Mouse (Mus musculus): ENCODE measurements at regions not wholly inside any gene's neighbourhood (a gene's known extent, or its start where the extent isn't known, plus 50 kb on each side); places are given as distances from the start of the nearest gene placed in this dataset.

DNA sequence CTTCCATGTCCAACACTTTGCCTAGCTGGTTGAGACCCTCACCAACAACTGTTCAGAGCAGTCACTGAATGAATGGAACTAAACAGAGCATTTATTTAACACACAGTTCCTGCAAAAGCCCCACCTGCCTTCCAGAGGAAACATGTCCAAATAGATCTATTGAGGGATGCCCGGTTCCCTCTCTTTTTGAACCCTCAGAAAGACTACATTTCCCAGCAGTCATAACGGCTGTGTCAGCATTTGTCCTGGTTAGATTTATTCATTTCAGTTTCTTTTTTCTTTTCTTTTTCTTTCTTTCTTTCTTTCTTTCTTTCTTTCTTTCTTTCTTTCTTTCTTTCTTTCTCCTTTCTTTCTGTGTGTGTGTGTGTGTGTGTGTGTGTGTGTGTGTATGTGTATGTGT is 232.1 kb downstream of the Bcl11b start:
- ATAC-seq (replicated peaks; ENCODE audit: low FRiP score), result no peak
- no peak overlapping the region for H3K9ac ChIP-seq (ENCODE audit: low read length)

DNA sequence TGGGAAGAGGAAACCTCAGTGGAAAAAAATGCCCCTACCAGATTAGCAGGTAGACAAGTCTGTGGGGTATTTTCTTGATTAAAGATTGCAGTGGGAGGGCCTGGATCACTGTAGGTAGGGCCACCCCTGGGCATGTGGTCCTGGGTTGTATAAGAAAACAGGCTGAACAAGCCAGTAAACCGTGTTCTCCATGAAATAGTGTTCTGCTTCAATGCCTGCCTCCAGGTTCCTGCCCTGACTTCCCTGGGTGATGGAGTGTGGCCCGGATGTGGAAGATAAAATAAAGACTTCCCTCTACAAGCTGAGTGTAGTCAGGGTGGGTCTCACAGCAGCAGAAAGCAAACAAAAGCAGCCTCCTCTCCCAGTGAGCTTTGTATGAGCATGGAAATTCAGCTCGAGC is 231.6 kb downstream of the Bcl11b start:
- Histone ChIP-seq H3K27ac (ENCODE audit: low read depth, low read length) (no peak overlapping the region), H3K36me3 (ENCODE audit: control insufficient read depth, insufficient read depth, low read length) (no peaks in the 10 kb centered on the region), H3K9me3 (ENCODE audit: control insufficient read depth, low read length) (no peaks in the 10 kb centered on the region), H3K9ac (ENCODE audit: low read length) (no peak overlapping the region), H3K4me2 (ENCODE audit: low read depth, low read length, severe bottlenecking) (no peak overlapping the region), H3K4me3 (ENCODE audit: low read depth, low read length) (no peak overlapping the region), H3K4me1 (replicated peaks; ENCODE audit: control insufficient read depth, insufficient read depth, low read length) (no peaks in the 10 kb centered on the region), H3K27me3 (ENCODE audit: control insufficient read depth, insufficient read depth, low read length) (no peaks in the 10 kb centered on the region)
- no peak for DNase-seq (ENCODE audit: low spot score)
- 56% methylated on average over 3 of the region's 3 CpGs for WGBS
- no peak for ATAC-seq (replicated peaks; ENCODE audit: low FRiP score)

More for the DNA sequence above, 232.1 kb downstream of the Bcl11b start:
- Histone ChIP-seq H3K4me1 (replicated peaks; ENCODE audit: control insufficient read depth, insufficient read depth, low read length) (no peaks in the 10 kb centered on the region), H3K27ac (ENCODE audit: low read depth, low read length) (no peak overlapping the region), H3K9me3 (ENCODE audit: control insufficient read depth, low read length) (no peaks in the 10 kb centered on the region), H3K27me3 (ENCODE audit: control insufficient read depth, insufficient read depth, low read length) (no peaks in the 10 kb centered on the region), H3K4me3 (ENCODE audit: low read depth, low read length) (no peak overlapping the region), H3K4me2 (ENCODE audit: low read depth, low read length, severe bottlenecking) (no peak overlapping the region), H3K36me3 (ENCODE audit: control insufficient read depth, insufficient read depth, low read length) (no peaks in the 10 kb centered on the region)
- WGBS, result 75% methylated on average over 2 of the region's 2 CpGs
- DNase-seq (ENCODE audit: low spot score), result no peak

DNA sequence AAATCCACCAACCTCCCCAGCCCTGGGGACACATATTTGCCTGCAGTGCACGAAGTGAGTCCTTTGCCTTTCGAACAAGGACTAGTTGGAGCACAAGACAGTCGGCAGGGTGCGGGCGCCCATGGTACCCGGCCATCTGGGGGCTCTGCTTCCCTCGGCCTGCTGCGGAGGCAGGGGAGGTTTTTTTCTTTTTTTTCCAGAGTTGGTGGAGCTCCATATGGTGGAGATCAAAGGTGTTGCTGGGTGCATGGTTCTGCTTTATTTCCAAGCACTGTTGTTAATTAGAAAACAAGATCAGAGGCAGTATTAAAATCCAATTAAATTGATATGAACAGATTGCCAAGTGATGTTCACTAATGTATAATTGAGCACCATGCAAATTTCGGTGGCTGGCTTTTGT is 225.4 kb downstream of the Bcl11b start:
- no peaks in the 10 kb centered on the region for H3K36me3 ChIP-seq (ENCODE audit: control insufficient read depth, insufficient read depth, low read length)
- H3K4me3 ChIP-seq (ENCODE audit: low read depth, low read length), result no peak overlapping the region
- H3K9ac ChIP-seq (ENCODE audit: low read length), result no peak overlapping the region
- no peak overlapping the region for H3K27ac ChIP-seq (ENCODE audit: low read depth, low read length)
- no peaks in the 10 kb centered on the region; the same call in 1 of the 2 replicates for H3K4me1 ChIP-seq (replicated peaks; ENCODE audit: control insufficient read depth, insufficient read depth, low read length)
- WGBS, result 86% methylated on average over 9 of the region's 9 CpGs
- H3K9me3 ChIP-seq (ENCODE audit: control insufficient read depth, low read length), result no peaks in the 10 kb centered on the region
- no peaks in the 10 kb centered on the region for H3K27me3 ChIP-seq (ENCODE audit: control insufficient read depth, insufficient read depth, low read length)
- H3K4me2 ChIP-seq (ENCODE audit: low read depth, low read length, severe bottlenecking), result no peak overlapping the region
- no peak for ATAC-seq (replicated peaks; ENCODE audit: low FRiP score)
- no peak for DNase-seq (ENCODE audit: low spot score)

DNA sequence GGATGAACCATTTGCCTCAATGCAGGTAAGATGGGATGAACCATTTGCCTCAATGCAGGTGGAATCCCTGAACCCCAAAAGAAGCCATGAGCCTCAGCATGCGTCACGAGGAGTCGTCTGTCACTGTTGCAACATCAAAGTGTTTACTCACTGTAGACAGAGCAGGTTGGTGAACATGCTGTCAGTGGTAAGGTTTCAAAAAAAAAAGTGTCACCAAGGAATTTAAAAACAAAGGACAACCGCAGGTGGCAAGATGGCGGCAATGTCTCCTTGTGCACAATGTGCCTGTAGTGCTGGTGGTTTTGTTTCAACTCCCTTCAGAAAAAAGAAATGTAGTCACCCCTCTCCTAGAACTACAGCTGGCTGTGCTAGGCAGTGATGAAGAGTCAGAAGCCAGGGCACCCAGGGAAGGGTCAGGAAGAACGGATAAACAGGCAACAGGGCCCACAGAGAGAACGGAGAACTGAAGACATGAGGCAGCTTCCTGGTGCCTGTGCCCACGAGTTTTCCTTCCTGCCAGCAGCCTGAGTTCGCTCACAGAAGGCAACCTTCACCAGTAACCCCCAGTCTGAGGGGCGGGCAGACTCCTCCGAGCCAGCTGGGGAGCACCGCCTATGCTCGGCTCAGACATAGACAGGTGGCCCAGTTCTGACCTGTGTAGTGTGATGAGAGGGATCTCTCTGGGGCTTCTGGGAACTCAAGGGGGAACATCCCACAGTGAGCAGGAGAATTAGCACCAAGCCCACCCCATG is 223.9 kb downstream of the Bcl11b start:
- Histone ChIP-seq H3K9ac (ENCODE audit: low read length) (no peak overlapping the region), H3K36me3 (ENCODE audit: control insufficient read depth, insufficient read depth, low read length) (no peaks in the 10 kb centered on the region), H3K4me2 (ENCODE audit: low read depth, low read length, severe bottlenecking) (no peak overlapping the region), H3K4me3 (ENCODE audit: low read depth, low read length) (no peak overlapping the region), H3K27ac (ENCODE audit: low read depth, low read length) (no peak overlapping the region), H3K27me3 (ENCODE audit: control insufficient read depth, insufficient read depth, low read length) (no peaks in the 10 kb centered on the region), H3K4me1 (replicated peaks; ENCODE audit: control insufficient read depth, insufficient read depth, low read length) (no peaks in the 10 kb centered on the region; the same call in 1 of the 2 replicates), H3K9me3 (ENCODE audit: control insufficient read depth, low read length) (no peaks in the 10 kb centered on the region)
- DNase-seq (ENCODE audit: low spot score) (no peak), ATAC-seq (replicated peaks; ENCODE audit: low FRiP score) (no peak)
- WGBS, result 89% methylated on average over 13 of the region's 13 CpGs

DNA sequence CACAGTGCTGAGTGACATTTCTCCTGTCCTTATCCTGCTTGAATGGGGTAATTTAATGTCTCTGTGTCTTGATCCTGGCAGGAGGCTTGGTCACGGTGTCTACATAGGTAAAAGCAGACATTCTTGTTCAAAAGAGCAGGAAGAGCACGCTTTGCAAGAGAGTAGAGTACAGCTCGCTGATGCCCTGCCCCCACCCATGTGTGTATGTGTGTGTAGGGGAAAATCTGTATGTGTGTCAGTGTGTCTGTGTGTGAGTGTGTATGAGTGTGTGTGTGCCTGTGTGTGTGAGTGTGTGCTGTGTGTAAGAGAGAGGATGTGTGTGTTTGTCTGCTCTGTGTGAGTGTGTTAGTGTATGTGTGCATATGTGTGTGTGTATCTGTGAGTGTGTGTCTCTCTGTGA is 221.3 kb downstream of the Bcl11b start:
- DNase-seq (ENCODE audit: low spot score) (no peak), ATAC-seq (replicated peaks; ENCODE audit: low FRiP score) (no peak)
- no peaks in the 10 kb centered on the region; the same call in 1 of the 2 replicates for H3K4me1 ChIP-seq (replicated peaks; ENCODE audit: control insufficient read depth, insufficient read depth, low read length)
- H3K9me3 ChIP-seq (ENCODE audit: control insufficient read depth, low read length), result no peaks in the 10 kb centered on the region
- H3K4me3 ChIP-seq (ENCODE audit: low read depth, low read length), result no peak overlapping the region
- no peak overlapping the region for H3K27ac ChIP-seq (ENCODE audit: low read depth, low read length)
- H3K4me2 ChIP-seq (ENCODE audit: low read depth, low read length, severe bottlenecking), result no peak overlapping the region
- no peak overlapping the region for H3K9ac ChIP-seq (ENCODE audit: low read length)
- H3K27me3 ChIP-seq (ENCODE audit: control insufficient read depth, insufficient read depth, low read length), result no peaks in the 10 kb centered on the region
- WGBS, result 73% methylated on average over 3 of the region's 3 CpGs
- no peaks in the 10 kb centered on the region for H3K36me3 ChIP-seq (ENCODE audit: control insufficient read depth, insufficient read depth, low read length)

DNA sequence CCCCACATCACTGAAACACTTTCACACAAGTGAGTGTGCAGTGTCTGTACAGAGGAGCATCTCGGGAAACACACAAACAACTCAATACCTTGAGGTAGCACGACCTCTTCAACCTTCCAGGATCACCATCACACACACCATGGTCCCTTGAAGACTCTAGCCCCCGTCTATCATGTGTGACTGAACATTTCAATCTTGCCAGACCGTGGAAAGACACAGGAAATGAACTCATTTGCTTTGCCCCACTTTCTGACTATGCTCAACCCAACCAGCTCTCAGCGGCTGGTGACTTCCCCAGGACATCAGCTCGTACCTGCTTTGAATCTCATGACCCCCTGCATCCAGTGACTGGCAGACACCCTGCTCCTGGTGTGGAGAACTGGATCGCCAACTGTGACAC is 219.6 kb downstream of the Bcl11b start:
- no peak overlapping the region for H3K9ac ChIP-seq (ENCODE audit: low read length)
- H3K9me3 ChIP-seq (ENCODE audit: control insufficient read depth, low read length), result no peaks in the 10 kb centered on the region
- H3K4me3 ChIP-seq (ENCODE audit: low read depth, low read length), result no peak overlapping the region
- DNase-seq (ENCODE audit: low spot score) (no peak), ATAC-seq (replicated peaks; ENCODE audit: low FRiP score) (no peak)
- H3K4me2 ChIP-seq (ENCODE audit: low read depth, low read length, severe bottlenecking), result no peak overlapping the region
- no peaks in the 10 kb centered on the region for H3K27me3 ChIP-seq (ENCODE audit: control insufficient read depth, insufficient read depth, low read length)
- H3K4me1 ChIP-seq (replicated peaks; ENCODE audit: control insufficient read depth, insufficient read depth, low read length), result no peaks in the 10 kb centered on the region
- 81% methylated on average over 7 of the region's 7 CpGs for WGBS
- H3K36me3 ChIP-seq (ENCODE audit: control insufficient read depth, insufficient read depth, low read length), result no peaks in the 10 kb centered on the region
- H3K27ac ChIP-seq (ENCODE audit: low read depth, low read length), result no peak overlapping the region

DNA sequence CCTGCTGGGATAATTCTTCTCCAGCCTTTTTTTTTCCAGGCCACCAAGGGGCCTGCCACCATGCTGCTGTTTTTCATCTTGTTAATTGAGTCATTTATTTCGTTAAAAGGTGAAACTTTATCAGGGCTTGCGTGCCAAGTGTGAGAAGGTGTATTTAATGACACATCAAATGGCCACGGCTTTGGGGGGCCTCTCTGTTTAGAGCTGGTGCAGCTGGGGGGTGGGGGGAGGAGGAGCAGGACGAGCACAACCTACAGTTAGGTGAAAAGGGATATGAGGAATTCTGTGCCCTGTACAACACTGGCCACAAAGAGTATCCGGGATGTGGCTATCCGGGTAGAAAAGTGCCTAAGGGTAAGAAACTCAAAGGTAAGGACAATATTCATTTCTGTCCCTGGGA is 213.6 kb downstream of the Bcl11b start:
- no peak overlapping the region for H3K9ac ChIP-seq (ENCODE audit: low read length)

DNA sequence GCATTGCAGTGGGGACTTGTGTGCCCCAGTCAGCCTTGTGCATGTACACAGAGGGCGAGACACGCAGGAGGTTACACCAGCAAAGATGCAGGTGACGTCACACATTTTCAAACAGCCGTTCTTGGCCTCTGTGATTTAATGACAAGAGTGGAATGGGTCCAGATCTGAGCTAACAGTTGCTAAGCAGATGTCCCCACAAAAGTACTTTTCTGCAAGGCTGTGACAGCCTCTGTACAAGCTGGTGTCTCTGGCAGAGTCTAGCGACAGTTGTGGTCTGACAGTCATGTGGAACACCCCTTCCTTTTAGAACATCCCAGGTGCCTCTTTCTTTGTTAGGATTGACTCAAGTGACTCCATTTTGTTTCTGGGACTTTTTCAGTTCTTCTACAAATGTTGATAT is 203.1 kb downstream of the Bcl11b start:
- no peaks in the 10 kb centered on the region for H3K36me3 ChIP-seq (ENCODE audit: control insufficient read depth, insufficient read depth, low read length)
- no peak overlapping the region for H3K27ac ChIP-seq (ENCODE audit: low read depth, low read length)
- no peak overlapping the region for H3K4me2 ChIP-seq (ENCODE audit: low read depth, low read length, severe bottlenecking)
- H3K4me3 ChIP-seq (ENCODE audit: low read depth, low read length), result no peak overlapping the region
- no peaks in the 10 kb centered on the region for H3K27me3 ChIP-seq (ENCODE audit: control insufficient read depth, insufficient read depth, low read length)
- DNase-seq (ENCODE audit: low spot score) (no peak), ATAC-seq (replicated peaks; ENCODE audit: low FRiP score) (no peak)
- no peaks in the 10 kb centered on the region for H3K9me3 ChIP-seq (ENCODE audit: control insufficient read depth, low read length)
- no peaks in the 10 kb centered on the region for H3K4me1 ChIP-seq (replicated peaks; ENCODE audit: control insufficient read depth, insufficient read depth, low read length)
- 93% methylated on average over 5 of the region's 5 CpGs for WGBS
- no peak overlapping the region for H3K9ac ChIP-seq (ENCODE audit: low read length)

More for the DNA sequence above, 213.6 kb downstream of the Bcl11b start:
- Histone ChIP-seq H3K4me3 (ENCODE audit: low read depth, low read length) (no peak overlapping the region), H3K36me3 (ENCODE audit: control insufficient read depth, insufficient read depth, low read length) (no peaks in the 10 kb centered on the region), H3K4me1 (replicated peaks; ENCODE audit: control insufficient read depth, insufficient read depth, low read length) (no peaks in the 10 kb centered on the region), H3K27ac (ENCODE audit: low read depth, low read length) (no peak overlapping the region), H3K27me3 (ENCODE audit: control insufficient read depth, insufficient read depth, low read length) (no peaks in the 10 kb centered on the region), H3K4me2 (ENCODE audit: low read depth, low read length, severe bottlenecking) (no peak overlapping the region), H3K9me3 (ENCODE audit: control insufficient read depth, low read length) (no peaks in the 10 kb centered on the region)
- DNase-seq (ENCODE audit: low spot score) (no peak), ATAC-seq (replicated peaks; ENCODE audit: low FRiP score) (no peak)
- WGBS, result 25% methylated on average over 6 of the region's 6 CpGs

DNA sequence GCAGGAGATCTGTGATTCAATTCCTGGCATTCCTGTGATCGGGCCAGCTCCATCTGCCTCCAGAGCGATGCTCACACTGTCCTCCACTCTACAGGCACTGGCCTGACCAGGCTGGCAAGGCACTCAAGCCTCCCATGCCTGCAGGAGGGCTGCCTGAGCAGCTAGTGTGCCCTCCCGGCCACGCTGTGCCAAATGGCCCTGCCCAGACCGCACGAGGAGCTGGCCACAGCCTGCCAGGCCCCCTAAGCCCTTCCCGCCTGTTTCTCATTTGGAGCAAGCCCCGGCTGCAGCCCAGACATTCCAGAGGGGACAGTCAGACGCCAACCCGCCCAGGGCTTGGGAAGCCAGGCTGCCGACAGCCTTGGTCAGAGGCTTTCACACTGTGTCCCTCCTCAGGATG is 195.8 kb downstream of the Bcl11b start:
- Histone ChIP-seq H3K27me3 (ENCODE audit: control insufficient read depth, insufficient read depth, low read length) (no peaks in the 10 kb centered on the region), H3K4me3 (ENCODE audit: low read depth, low read length) (no peak overlapping the region), H3K9me3 (ENCODE audit: control insufficient read depth, low read length) (no peaks in the 10 kb centered on the region), H3K4me2 (ENCODE audit: low read depth, low read length, severe bottlenecking) (no peak overlapping the region), H3K4me1 (replicated peaks; ENCODE audit: control insufficient read depth, insufficient read depth, low read length) (peaks cover 5% of the 10 kb centered on the region; the same call in 1 of the 2 replicates), H3K36me3 (ENCODE audit: control insufficient read depth, insufficient read depth, low read length) (no peaks in the 10 kb centered on the region), H3K9ac (ENCODE audit: low read length) (no peak overlapping the region), H3K27ac (ENCODE audit: low read depth, low read length) (no peak overlapping the region)
- DNase-seq (ENCODE audit: low spot score) (peak; percentile 61), ATAC-seq (replicated peaks; ENCODE audit: low FRiP score) (no peak)
- 29% methylated on average over 11 of the region's 11 CpGs for WGBS

Measured in forebrain, embryonic 11.5 days (tissue).